Mouse (Mus musculus) erythroblast, embryonic 14.5 days (primary cell): Measurements from ENCODE around the gene Nfe2. TPM values are rescaled to one million over a fixed set of nuclear protein-coding genes. Genes with fewer than 3 reads are reported as not detected.
"Not testable (repeated sequence)": the region's sequence is repeated elsewhere in the genome, so short reads cannot be mapped to it uniquely, and the experiment has no call there.

Experiments used
- H3K27me3 ChIP-seq: 2 replicates; pipeline ENCODE4 v1.6.1; 2012; ENCODE audit warnings: inconsistent platforms; ENCODE audit not compliant: control insufficient read depth
- H3K36me3 ChIP-seq: 2 replicates; pipeline ENCODE4 v1.6.1; 2012; ENCODE audit warnings: mild to moderate bottlenecking, inconsistent platforms; ENCODE audit not compliant: control insufficient read depth
- H3K4me1 ChIP-seq: 2 replicates; pipeline ENCODE4 v1.6.1; 2012; ENCODE audit warnings: inconsistent platforms; ENCODE audit not compliant: control insufficient read depth
- H3K4me3 ChIP-seq: replicated peaks from 2 replicates; pipeline ENCODE3; 2012; ENCODE audit warnings: moderate library complexity, mild to moderate bottlenecking, inconsistent platforms
- H3K9me3 ChIP-seq: 2 replicates; pipeline ENCODE4 v1.6.1; 2012; ENCODE audit warnings: low read length, inconsistent platforms, mixed read lengths; ENCODE audit not compliant: control insufficient read depth
- GATA1 ChIP-seq: IDR thresholded peaks from 2 replicates; pipeline ENCODE4 v1.6.1; 2012; ENCODE audit warnings: low read length, inconsistent platforms, mixed read lengths
- TAL1 ChIP-seq: IDR thresholded peaks from 3 replicates; pipeline ENCODE4 v1.6.1; 2012; ENCODE audit warnings: low read length, inconsistent platforms, mixed read lengths
- polyA plus RNA-seq: library from polyadenylated mRNA; stranded (reverse); fragments of >175 nt; gene quantifications from 2 replicates; pipeline ENCODE4 v1.2.3, GENCODE M21; 2012

Nfe2 gene
- polyA plus RNA-seq, 1 experiment, result 48.8 TPM

DNA sequence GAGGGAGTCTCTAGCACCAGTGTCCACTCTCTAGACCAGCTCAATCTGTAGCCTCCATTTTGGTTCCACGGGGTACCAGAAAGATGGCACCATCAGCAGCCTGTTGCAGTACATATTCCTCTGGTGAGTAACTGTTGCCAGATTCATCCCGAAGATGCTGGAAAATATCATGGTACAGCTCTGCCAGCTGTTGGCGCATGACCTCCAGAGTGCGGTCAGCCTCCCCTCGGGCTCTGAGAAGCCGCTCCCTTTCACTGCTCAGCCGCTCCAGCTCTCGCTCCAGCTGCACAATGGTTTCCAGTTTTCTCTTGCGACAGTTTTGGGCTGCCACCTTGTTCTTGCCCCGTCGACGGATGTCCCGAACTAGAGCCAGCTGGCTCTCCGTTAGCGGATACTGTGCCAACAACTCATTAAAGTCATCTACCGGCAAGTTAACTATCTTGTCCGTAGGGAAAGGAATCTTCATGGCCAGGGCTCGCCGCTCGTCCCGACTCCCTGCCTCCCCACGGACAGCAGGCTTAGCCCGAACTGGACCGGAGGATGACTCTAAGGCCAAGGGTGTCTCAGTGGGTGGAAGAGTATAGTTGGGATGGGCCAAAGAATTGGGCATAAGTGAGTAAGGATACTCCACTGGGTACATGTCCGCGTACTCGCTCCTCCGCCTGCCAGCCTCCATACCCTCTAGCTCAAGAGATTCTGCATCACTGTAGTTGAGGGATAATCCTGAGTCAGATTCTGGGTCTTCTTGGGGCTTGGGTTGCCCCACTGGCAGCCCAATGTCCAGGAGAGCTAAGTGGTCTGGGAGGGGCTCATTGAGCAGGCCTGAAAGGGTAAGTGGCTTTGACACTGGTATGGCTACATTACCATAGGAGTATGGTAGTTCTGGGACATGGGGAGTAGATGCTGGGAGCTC lies 9.5 kb downstream of the Nfe2 start:
- Histone ChIP-seq H3K4me1 (peaks cover 87% of the 10 kb centered on the region), H3K36me3 (peaks cover 94% of the 10 kb centered on the region), H3K27me3 (no peaks in the 10 kb centered on the region; the same call in 1 of the 2 replicates), H3K4me3 (peak overlapping the region; percentile 56), H3K9me3 (no peaks in the 10 kb centered on the region; the same call in 1 of the 2 replicates)
- no peak for TF ChIP-seq TAL1
- no peak for TF ChIP-seq GATA1

GRCm38 (mm10) chr15:103247782-103248400 lies 10.3 kb downstream of the Nfe2 start:
- H3K4me1 ChIP-seq, result peaks cover 90% of the 10 kb centered on the region
- H3K9me3 ChIP-seq, result no peaks in the 10 kb centered on the region; the same call in 1 of the 2 replicates
- peaks cover 94% of the 10 kb centered on the region for H3K36me3 ChIP-seq
- H3K27me3 ChIP-seq, result no peaks in the 10 kb centered on the region; the same call in 1 of the 2 replicates
- TF ChIP-seq TAL1 (no peak), GATA1 (no peak)
- H3K4me3 ChIP-seq, result peak overlapping the region; percentile 56

GRCm38 (mm10) chr15:103247078-103247781 lies 11.0 kb downstream of the Nfe2 start:
- Histone ChIP-seq H3K4me3 (peak overlapping the region; percentile 56), H3K4me1 (peaks cover 90% of the 10 kb centered on the region)

DNA sequence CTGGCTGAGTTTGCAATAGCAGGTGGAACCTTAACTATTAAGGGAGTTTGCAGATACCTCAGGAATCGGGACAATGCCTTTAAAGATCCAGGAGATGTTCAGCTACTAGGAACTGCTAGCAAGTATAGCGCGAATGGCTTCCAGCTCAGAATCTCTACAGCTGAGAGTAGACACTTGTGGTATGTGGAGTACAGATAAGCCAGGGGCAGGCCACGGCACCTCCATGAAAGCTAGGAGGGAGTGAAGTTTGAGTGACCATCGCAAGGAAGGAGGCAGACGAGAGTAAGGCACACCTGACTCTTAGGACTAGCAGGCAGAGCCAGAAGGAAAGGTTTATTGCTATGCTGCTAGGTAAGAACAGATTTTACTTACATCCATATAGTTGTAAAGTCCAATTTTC lies 12.6 kb downstream of the Nfe2 start:
- no peaks in the 10 kb centered on the region; the same call in 1 of the 2 replicates for H3K9me3 ChIP-seq
- H3K36me3 ChIP-seq, result peaks cover 94% of the 10 kb centered on the region
- H3K4me3 ChIP-seq, result peak overlapping the region; percentile 29
- H3K27me3 ChIP-seq, result no peaks in the 10 kb centered on the region; the same call in 1 of the 2 replicates
- TF ChIP-seq TAL1, result no peak
- TF ChIP-seq GATA1, result peak; percentile 9; the same call in 1 of the 2 replicates
- H3K4me1 ChIP-seq, result peaks cover 76% of the 10 kb centered on the region

More at GRCm38 (mm10) chr15:103247078-103247781, 11.0 kb downstream of the Nfe2 start:
- no peak; the same call in 1 of the 2 replicates for TF ChIP-seq GATA1
- TF ChIP-seq TAL1, result no peak
- no peaks in the 10 kb centered on the region; the same call in 1 of the 2 replicates for H3K9me3 ChIP-seq
- peaks cover 94% of the 10 kb centered on the region for H3K36me3 ChIP-seq
- no peaks in the 10 kb centered on the region; the same call in 1 of the 2 replicates for H3K27me3 ChIP-seq

DNA sequence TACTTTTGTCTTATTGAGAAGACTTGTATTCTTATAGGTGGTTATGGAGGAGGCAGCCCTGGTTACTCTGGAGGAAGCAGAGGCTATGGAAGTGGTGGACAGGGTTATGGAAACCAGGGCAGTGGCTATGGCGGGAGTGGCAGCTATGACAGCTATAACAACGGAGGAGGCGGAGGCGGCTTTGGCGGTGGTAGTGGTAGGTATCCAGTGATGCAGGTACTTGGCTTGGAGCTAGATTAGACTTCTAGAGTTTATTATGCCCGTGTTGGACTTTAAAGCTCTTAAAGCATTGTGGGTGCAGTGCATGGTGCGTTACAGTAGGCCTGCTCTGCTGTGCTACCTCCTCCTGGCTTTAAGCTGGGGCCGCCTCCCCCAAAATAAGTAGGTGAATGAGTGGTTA lies 15.3 kb downstream of the Nfe2 start:
- no peak for TF ChIP-seq GATA1
- no peak for TF ChIP-seq TAL1
- peaks cover 58% of the 10 kb centered on the region for H3K4me1 ChIP-seq
- H3K27me3 ChIP-seq, result no peaks in the 10 kb centered on the region

DNA sequence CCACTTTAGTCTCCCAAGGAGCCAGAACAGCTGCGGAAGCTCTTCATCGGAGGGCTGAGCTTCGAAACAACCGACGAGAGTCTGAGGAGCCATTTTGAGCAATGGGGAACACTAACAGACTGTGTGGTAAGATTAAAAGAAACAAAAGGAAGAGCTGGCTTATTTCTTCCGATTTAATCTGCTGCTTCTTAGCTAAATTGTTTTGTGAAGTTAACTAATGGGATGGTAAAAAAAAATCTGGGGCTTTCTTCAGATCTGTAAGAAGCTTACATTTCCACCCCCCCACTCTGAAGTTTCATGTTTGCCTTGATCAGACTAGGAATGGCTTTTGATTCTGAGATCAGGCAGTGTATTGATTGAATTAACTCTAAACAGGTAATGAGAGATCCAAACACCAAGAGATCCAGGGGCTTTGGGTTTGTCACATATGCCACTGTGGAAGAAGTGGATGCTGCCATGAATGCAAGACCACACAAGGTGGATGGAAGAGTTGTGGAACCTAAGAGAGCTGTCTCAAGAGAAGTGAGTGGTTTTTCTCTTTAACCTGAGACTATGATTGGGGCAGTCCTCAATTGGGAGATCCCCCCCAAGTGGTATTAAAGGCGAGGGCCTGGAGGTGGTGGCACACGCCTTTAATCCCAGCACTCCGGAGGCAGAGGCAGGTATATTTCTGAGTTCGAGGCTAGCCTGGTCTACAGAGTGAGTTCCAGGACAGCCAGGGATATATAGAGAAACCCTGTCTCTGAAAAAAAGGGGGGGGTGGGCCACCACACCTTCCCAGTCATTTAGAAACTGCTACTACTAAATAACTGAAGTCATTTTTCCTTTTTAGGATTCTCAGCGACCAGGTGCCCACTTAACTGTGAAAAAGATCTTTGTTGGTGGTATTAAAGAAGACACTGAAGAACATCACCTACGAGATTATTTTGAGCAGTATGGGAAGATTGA lies 16.9 kb downstream of the Nfe2 start:
- Histone ChIP-seq H3K4me1 (peaks cover 56% of the 10 kb centered on the region), H3K36me3 (peaks cover 73% of the 10 kb centered on the region)

More for the DNA sequence above, 15.3 kb downstream of the Nfe2 start:
- Histone ChIP-seq H3K9me3 (no peaks in the 10 kb centered on the region), H3K4me3 (peak overlapping the region; percentile 99), H3K36me3 (peaks cover 75% of the 10 kb centered on the region)

GRCm38 (mm10) chr15:103240160-103241028 lies 17.8 kb downstream of the Nfe2 start, which contains the start of gene Hnrnpa1:
Hnrnpa1 (plus strand) TSS chr15:103240432.
- Histone ChIP-seq H3K4me1 (peaks cover 53% of the 10 kb centered on the region), H3K9me3 (no peaks in the 10 kb centered on the region), H3K36me3 (peaks cover 73% of the 10 kb centered on the region), H3K4me3 (peak within 1 kb of the TSS; percentile 99), H3K27me3 (no peaks in the 10 kb centered on the region)
- TF ChIP-seq TAL1, result no peak
- 0 out of 2 replicates have a peak, but pooled peaks have one; percentile 34 for TF ChIP-seq GATA1

More for the DNA sequence above, 16.9 kb downstream of the Nfe2 start:
- H3K4me3 ChIP-seq, result peak overlapping the region; percentile 99
- not testable (repeated sequence) for H3K9me3 ChIP-seq, H3K27me3 ChIP-seq
